Mouse (Mus musculus) kidney, adult 2 months (tissue): ENCODE measurements around the gene Mtfmt.

Source experiments
- CTCF ChIP-seq: fragments of 200-500 bp; conservative IDR thresholded peaks from 2 replicates; pipeline ENCODE4 v1.5.1; 2011; ENCODE audit warnings: low read depth, mild to moderate bottlenecking, control low read depth, low read length, moderate library complexity, mixed read lengths; ENCODE audit not compliant: insufficient read depth, insufficient read length
- POLR2A ChIP-seq: fragments of 200-500 bp; IDR thresholded peaks from one replicate; pipeline ENCODE4 v1.6.1; 2011; ENCODE audit warnings: low read depth, low read length, control low read depth

DNA sequence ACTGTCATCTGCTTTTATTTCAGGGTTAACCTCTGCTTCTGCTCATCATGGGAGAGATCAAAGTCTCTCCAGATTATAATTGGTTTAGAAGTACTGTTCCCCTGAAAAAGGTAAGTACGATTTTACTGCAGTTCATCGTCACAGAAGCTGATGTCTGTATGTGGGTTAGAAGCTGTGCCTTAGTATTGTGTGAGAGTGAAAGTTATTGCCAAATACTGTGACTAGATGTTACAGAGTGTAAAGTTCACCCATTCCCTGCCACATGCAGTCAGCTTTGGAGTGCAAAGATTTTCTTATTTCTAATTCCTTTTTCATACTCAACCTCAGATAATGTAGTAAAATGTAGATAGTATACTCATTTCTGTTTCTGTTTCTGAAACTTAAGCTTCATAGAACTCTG is 29.7 kb downstream of the Mtfmt start:
- TF ChIP-seq POLR2A (no peak), CTCF (no peak)
